Mouse (Mus musculus): ENCODE data around the gene Rpl13a. TPM values are rescaled to one million over a fixed set of nuclear protein-coding genes. Genes with fewer than 3 reads are reported as not detected.
"Not testable (repeated sequence)": the region's sequence is repeated elsewhere in the genome, so short reads cannot be mapped to it uniquely, and the experiment has no call there.

Gene Rpl13a
- polyA plus RNA-seq, 1 experiment from 2014 or later = 938 TPM

GRCm38 (mm10) chr7:45154993-45155514 is 26.5 kb upstream of the Rpl13a start:
- Histone ChIP-seq H3K9ac (replicated peaks) (no peak overlapping the region), H3K4me1 (ENCODE audit: insufficient read depth) (peaks cover 16% of the 10 kb centered on the region), H3K9me3 (ENCODE audit: low read length) (no peaks in the 10 kb centered on the region), H3K27ac (ENCODE audit: low read depth) (peak overlapping the region; percentile 95), H3K4me2 (ENCODE audit: low read depth, low read length) (peak overlapping the region; percentile 97), H3K36me3 (replicated peaks; ENCODE audit: insufficient read depth, low read length) (peaks cover 2% of the 10 kb centered on the region), H3K27me3 (ENCODE audit: insufficient read depth, low read length) (no peaks in the 10 kb centered on the region), H3K4me3 (ENCODE audit: low read depth, low read length) (peak overlapping the region; percentile 71)
- 75% methylated on average over 12 of the region's 12 CpGs for WGBS (ENCODE audit: insufficient replicate concordance)
- DNase-seq (peak; percentile 70), ATAC-seq (peak; percentile 51)
- TF ChIP-seq EP300 (IDR thresholded peaks at IDR 0.05; ENCODE audit: low read depth) = no peak
- TF ChIP-seq CTCF (IDR thresholded peaks at IDR 0.05; ENCODE audit: low read depth) = peak; percentile 69

- peak; percentile 96 for ATAC-seq
- WGBS (ENCODE audit: insufficient replicate concordance) = 2% methylated on average over 69 of the region's 69 CpGs
Measured at GRCm38 (mm10) chr7:45154096-45154992, 25.8 kb upstream of the Rpl13a start, which contains the start of the genes Pih1d1 and Aldh16a1. Gene Pih1d1, plus strand, starts transcription at chr7:45154303. Gene Aldh16a1, minus strand, starts transcription at chr7:45154584.

GRCm38 (mm10) chr7:45153586-45153985 is 25.0 kb upstream of the Rpl13a start:
- peak overlapping the region; percentile 71 for H3K4me3 ChIP-seq (ENCODE audit: low read depth, low read length)
- ATAC-seq (no peak), DNase-seq (no peak)
- peaks cover 18% of the 10 kb centered on the region for H3K4me1 ChIP-seq (ENCODE audit: insufficient read depth)
- peaks cover 2% of the 10 kb centered on the region for H3K36me3 ChIP-seq (replicated peaks; ENCODE audit: insufficient read depth, low read length)
- H3K27ac ChIP-seq (ENCODE audit: low read depth) = peak overlapping the region; percentile 95
- peak overlapping the region; percentile 97 for H3K4me2 ChIP-seq (ENCODE audit: low read depth, low read length)
- 4% methylated on average over 5 of the region's 5 CpGs for WGBS (ENCODE audit: insufficient replicate concordance)
- TF ChIP-seq CTCF (IDR thresholded peaks at IDR 0.05; ENCODE audit: low read depth) = no peak
- TF ChIP-seq EP300 (IDR thresholded peaks at IDR 0.05; ENCODE audit: low read depth) = no peak
- H3K9me3 ChIP-seq (ENCODE audit: low read length) = no peaks in the 10 kb centered on the region
- no peaks in the 10 kb centered on the region for H3K27me3 ChIP-seq (ENCODE audit: insufficient read depth, low read length)
- H3K9ac ChIP-seq (replicated peaks) = peak overlapping the region; percentile 88

More at GRCm38 (mm10) chr7:45154096-45154992, 25.8 kb upstream of the Rpl13a start, which contains the start of the genes Pih1d1 and Aldh16a1:
- Histone ChIP-seq H3K4me1 (ENCODE audit: insufficient read depth) (peaks cover 16% of the 10 kb centered on the region), H3K27me3 (ENCODE audit: insufficient read depth, low read length) (no peaks in the 10 kb centered on the region), H3K4me3 (ENCODE audit: low read depth, low read length) (peak within 1 kb of the TSS; percentile 71), H3K4me2 (ENCODE audit: low read depth, low read length) (peak within 1 kb of the TSS; percentile 97), H3K9me3 (ENCODE audit: low read length) (no peaks in the 10 kb centered on the region), H3K9ac (replicated peaks) (peak within 1 kb of the TSS; percentile 88), H3K27ac (ENCODE audit: low read depth) (peak within 1 kb of the TSS; percentile 95), H3K36me3 (replicated peaks; ENCODE audit: insufficient read depth, low read length) (peaks cover 2% of the 10 kb centered on the region)
- TF ChIP-seq CTCF (IDR thresholded peaks at IDR 0.05; ENCODE audit: low read depth) = peak; percentile 76
- peak; percentile 42; the same call in 1 of the 2 replicates for TF ChIP-seq EP300 (IDR thresholded peaks at IDR 0.05; ENCODE audit: low read depth)
- DNase-seq = peak; percentile 98

- Histone ChIP-seq H3K4me2 (ENCODE audit: low read depth, low read length) (peak overlapping the region; percentile 97), H3K4me1 (ENCODE audit: insufficient read depth) (peaks cover 21% of the 10 kb centered on the region)
- not testable (repeated sequence) for H3K9me3 ChIP-seq (ENCODE audit: low read length); H3K36me3 ChIP-seq (replicated peaks; ENCODE audit: insufficient read depth, low read length); H3K9ac ChIP-seq (replicated peaks); H3K27ac ChIP-seq (ENCODE audit: low read depth); H3K27me3 ChIP-seq (ENCODE audit: insufficient read depth, low read length); H3K4me3 ChIP-seq (ENCODE audit: low read depth, low read length); ATAC-seq; DNase-seq
- WGBS (ENCODE audit: insufficient replicate concordance) = 75% methylated on average over 2 of the region's 2 CpGs
Measured at GRCm38 (mm10) chr7:45153052-45153451, 24.5 kb upstream of the Rpl13a start.

GRCm38 (mm10) chr7:45151303-45151702 is 22.7 kb upstream of the Rpl13a start:
- H3K4me2 ChIP-seq (ENCODE audit: low read depth, low read length) = no peak overlapping the region
- TF ChIP-seq EP300 (IDR thresholded peaks at IDR 0.05; ENCODE audit: low read depth) = no peak
- no peak for TF ChIP-seq CTCF (IDR thresholded peaks at IDR 0.05; ENCODE audit: low read depth)
- no peaks in the 10 kb centered on the region for H3K9me3 ChIP-seq (ENCODE audit: low read length)
- H3K4me1 ChIP-seq (ENCODE audit: insufficient read depth) = peaks cover 26% of the 10 kb centered on the region
- H3K27me3 ChIP-seq (ENCODE audit: insufficient read depth, low read length) = no peaks in the 10 kb centered on the region
- ATAC-seq (no peak), DNase-seq (no peak)
- peak overlapping the region; percentile 22; the same call in 1 of the 2 replicates for H3K27ac ChIP-seq (ENCODE audit: low read depth)
- no peak overlapping the region for H3K4me3 ChIP-seq (ENCODE audit: low read depth, low read length)
- whole genome bisulfite sequencing (ENCODE audit: insufficient replicate concordance) = 67% methylated on average over 11 of the region's 11 CpGs
- H3K36me3 ChIP-seq (replicated peaks; ENCODE audit: insufficient read depth, low read length) = peaks cover 4% of the 10 kb centered on the region
- H3K9ac ChIP-seq (replicated peaks) = no peak overlapping the region

- Histone ChIP-seq H3K4me3 (ENCODE audit: low read depth, low read length) (no peak overlapping the region), H3K27ac (ENCODE audit: low read depth) (0 out of 2 replicates have a peak overlapping the region, but pooled peaks have one; percentile 22), H3K27me3 (ENCODE audit: insufficient read depth, low read length) (no peaks in the 10 kb centered on the region), H3K4me2 (ENCODE audit: low read depth, low read length) (no peak overlapping the region), H3K9me3 (ENCODE audit: low read length) (no peaks in the 10 kb centered on the region), H3K4me1 (ENCODE audit: insufficient read depth) (peaks cover 26% of the 10 kb centered on the region), H3K9ac (replicated peaks) (no peak overlapping the region), H3K36me3 (replicated peaks; ENCODE audit: insufficient read depth, low read length) (peaks cover 13% of the 10 kb centered on the region)
- WGBS (ENCODE audit: insufficient replicate concordance) = 76% methylated on average over 4 of the region's 4 CpGs
- ATAC-seq (no peak), DNase-seq (no peak)
- TF ChIP-seq EP300 (IDR thresholded peaks at IDR 0.05; ENCODE audit: low read depth) (no peak), CTCF (IDR thresholded peaks at IDR 0.05; ENCODE audit: low read depth) (no peak)
Measured at GRCm38 (mm10) chr7:45150321-45150720, 21.8 kb upstream of the Rpl13a start.
